Mouse (Mus musculus): ENCODE results near the gene Neu3.

DNA sequence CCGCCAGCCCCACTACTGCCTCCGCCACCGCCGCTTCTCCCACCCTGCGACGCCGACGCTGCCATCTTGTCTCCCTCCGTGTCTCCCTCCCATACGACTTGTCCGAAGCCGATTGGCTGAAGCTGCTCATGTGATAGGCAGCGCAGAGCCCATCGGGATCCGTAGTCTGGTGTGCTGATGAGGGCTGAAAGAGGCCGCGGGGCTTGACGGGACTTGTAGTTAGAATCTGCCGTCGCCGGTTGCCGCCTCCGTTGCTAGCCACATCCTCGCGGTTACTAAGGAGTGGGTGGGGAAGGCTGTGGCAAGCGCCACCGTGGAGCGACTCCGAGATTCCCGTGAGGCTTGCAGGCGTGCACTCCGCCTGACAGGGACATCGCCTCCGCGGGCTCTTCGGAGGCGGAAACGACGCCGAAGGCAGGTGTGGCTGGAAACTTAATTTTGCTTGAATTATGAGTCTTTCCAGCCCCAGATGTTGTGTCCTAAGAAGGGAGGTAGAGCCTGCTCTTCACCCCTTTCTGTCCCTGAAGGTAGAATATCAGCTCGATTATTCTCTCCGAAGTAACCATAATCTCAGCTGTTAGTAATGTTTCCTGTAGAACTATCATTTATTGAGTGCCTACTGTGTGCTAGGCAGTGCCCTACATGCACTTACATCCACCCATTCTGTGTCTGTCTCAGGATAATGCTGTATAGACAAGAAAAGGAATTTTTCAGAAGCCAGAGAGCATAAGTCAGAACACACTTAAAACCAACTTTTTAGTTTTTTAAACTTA, 30.8 kb upstream of the Neu3 start, which contains the start of gene Xrra1:
- TF ChIP-seq CTCF (IDR thresholded peaks at IDR 0.05; ENCODE audit: borderline replicate concordance, insufficient read depth, low read depth, low read length) (no peak), POLR2A (IDR thresholded peaks at IDR 0.05; ENCODE audit: borderline replicate concordance, insufficient read depth, low read length) (peak; percentile 97)
